Mouse (Mus musculus): ENCODE results near the gene Nfatc3. TPM values are rescaled to one million over a fixed set of nuclear protein-coding genes. Genes with fewer than 3 reads are reported as not detected.

The Nfatc3 gene
- total RNA-seq, 2 experiments from 2014 or later: 24.9 to 28.7 TPM

GRCm38 (mm10) chr8:106168356-106169016, 109.8 kb downstream of the Nfatc3 start, which contains the start of gene Slc7a6:
Gene Slc7a6, plus strand, starts transcription at chr8:106168857.
- Histone ChIP-seq H3K4me3 (peak within 1 kb of the TSS; percentile 90), H3K27ac (peak within 1 kb of the TSS; percentile 90)
- TF ChIP-seq CTCF (IDR thresholded peaks at IDR 0.05): peak; percentile 21; the same call in 1 of the 2 replicates
- intact Hi-C loops (cut with DNase I): no loop called here
- DNase-seq: peak; percentile 93

GRCm38 (mm10) chr8:106169017-106169933, 110.6 kb downstream of the Nfatc3 start:
- DNase-seq: peak; percentile 54
- H3K27ac ChIP-seq: peak overlapping the region; percentile 90
- peak overlapping the region; percentile 90 for H3K4me3 ChIP-seq
- intact Hi-C loops (cut with DNase I): no loop called here
- no peak for TF ChIP-seq CTCF (IDR thresholded peaks at IDR 0.05)

- H3K27ac ChIP-seq: peak overlapping the region; percentile 90
- no peak for TF ChIP-seq CTCF (IDR thresholded peaks at IDR 0.05)
- intact Hi-C loops (cut with DNase I): no loop called here
- DNase-seq: no peak
- H3K4me3 ChIP-seq: peak overlapping the region; percentile 90
These were observed 111.4 kb downstream of the Nfatc3 start for GRCm38 (mm10) chr8:106169934-106170480.

GRCm38 (mm10) chr8:106173566-106173965, 114.9 kb downstream of the Nfatc3 start:
- no peak for DNase-seq
- Histone ChIP-seq H3K27ac (no peak overlapping the region), H3K4me3 (no peak overlapping the region)
- no peak for TF ChIP-seq CTCF (IDR thresholded peaks at IDR 0.05)
- intact Hi-C loops (cut with DNase I): no loop called here

DNA sequence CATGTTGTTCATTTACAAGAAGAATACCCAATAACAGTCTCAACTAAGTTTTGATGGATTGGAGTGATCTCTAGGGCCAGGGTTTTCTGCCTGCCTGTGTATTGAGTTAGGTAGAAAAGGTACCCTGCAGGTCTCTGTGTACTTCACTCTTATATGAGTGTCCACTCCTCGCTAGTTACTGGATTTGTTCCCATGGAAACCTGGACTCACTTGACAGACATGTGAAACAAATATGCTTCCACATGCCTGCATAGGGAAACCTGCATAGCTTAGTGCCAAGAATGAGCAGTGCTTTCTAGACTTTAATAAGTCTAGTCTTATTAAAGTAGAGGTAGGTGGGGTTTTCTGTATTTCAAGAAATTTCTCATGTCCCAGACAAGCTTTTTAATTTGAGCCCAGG, 118.3 kb downstream of the Nfatc3 start:
- no peak overlapping the region for H3K27ac ChIP-seq
- DNase-seq: no peak
- TF ChIP-seq CTCF (IDR thresholded peaks at IDR 0.05): no peak
- intact Hi-C loops (cut with DNase I): no loop called here
- H3K4me3 ChIP-seq: no peak overlapping the region

- DNase-seq: no peak
- intact Hi-C loops (cut with DNase I): no loop called here
- Histone ChIP-seq H3K4me3 (no peak overlapping the region), H3K27ac (no peak overlapping the region)
- TF ChIP-seq CTCF (IDR thresholded peaks at IDR 0.05): no peak
These were observed 119.0 kb downstream of the Nfatc3 start for GRCm38 (mm10) chr8:106177594-106177993.

DNA sequence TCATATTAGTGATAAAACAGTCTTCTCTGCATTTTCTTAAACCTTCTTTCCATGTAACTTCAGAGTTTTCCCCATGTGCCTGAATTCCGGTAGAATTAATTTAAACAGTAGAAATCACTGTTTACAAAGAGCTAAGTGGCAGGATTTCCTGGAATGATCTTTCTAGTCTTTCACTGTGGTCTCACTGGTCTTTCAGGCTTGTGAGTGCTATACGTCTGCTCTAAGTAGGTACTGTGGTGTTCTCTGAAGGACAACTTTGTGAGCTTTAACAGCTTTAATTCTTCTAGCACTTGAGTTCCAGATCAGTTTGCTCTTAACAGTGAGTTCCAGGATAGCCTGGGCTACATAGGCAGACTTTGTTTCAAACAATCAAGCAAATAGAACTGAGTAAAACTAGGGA, 119.8 kb downstream of the Nfatc3 start:
- no peak overlapping the region for H3K4me3 ChIP-seq
- no peak overlapping the region for H3K27ac ChIP-seq
- intact Hi-C loops (cut with DNase I): no loop called here
- DNase-seq: no peak
- TF ChIP-seq CTCF (IDR thresholded peaks at IDR 0.05): no peak

Other genes starting within 250 kb of the Nfatc3 start
- gene Ranbp10, start 231.5 kb upstream of the Nfatc3 start, total RNA-seq (2021): 10 to 100 TPM; 23.0 to 24.3 TPM
- not detected for gene Tsnaxip1, start 231.1 kb upstream of the Nfatc3 start, total RNA-seq (2021)
- gene Cenpt, start 205.6 kb upstream of the Nfatc3 start, total RNA-seq (2021): 1 to 10 TPM; 1.0 to 1.8 TPM
- gene Thap11, start 203.7 kb upstream of the Nfatc3 start, total RNA-seq (2021): 10 to 100 TPM; 21.9 to 25.0 TPM
- 10 to 100 TPM; 39.2 to 43.4 TPM for gene Nutf2, start 198.3 kb upstream of the Nfatc3 start, total RNA-seq (2021)
- 10 to 100 TPM; 19.7 TPM for gene Edc4, start 178.0 kb upstream of the Nfatc3 start, total RNA-seq (2021)
- gene Nrn1l, start 165.3 kb upstream of the Nfatc3 start, total RNA-seq (2021): under 1 TPM in 1 of 2 experiments, not detected in 1; 0.95 TPM
- gene Pskh1, start 158.4 kb upstream of the Nfatc3 start, total RNA-seq (2021): 10 to 100 TPM; 11.3 to 12.8 TPM
- gene Ctrl, start 125.0 kb upstream of the Nfatc3 start, total RNA-seq (2021): not detected
- gene Psmb10, start 120.4 kb upstream of the Nfatc3 start, total RNA-seq (2021): 10 to 100 TPM; 17.9 to 26.1 TPM
- gene Lcat, start 115.5 kb upstream of the Nfatc3 start, total RNA-seq (2021): under 1 TPM; 0.23 to 0.33 TPM
- 10 to 100 TPM in 1 of 2 experiments, 1 to 10 TPM in 1; 9.1 to 14.3 TPM for gene Slc12a4, start 92.7 kb upstream of the Nfatc3 start, total RNA-seq (2021)
- under 1 TPM in 1 of 2 experiments, not detected in 1; 0.17 TPM for gene Dpep3, start 79.4 kb upstream of the Nfatc3 start, total RNA-seq (2021)
- 10 to 100 TPM in 1 of 2 experiments, 1 to 10 TPM in 1; 9.0 to 11.5 TPM for gene Dus2, start 67.5 kb upstream of the Nfatc3 start, total RNA-seq (2021)
- gene Dpep2nb, start 52.9 kb upstream of the Nfatc3 start, total RNA-seq (2021): not detected
- gene Ddx28, start 47.0 kb upstream of the Nfatc3 start, total RNA-seq (2021): 10 to 100 TPM; 10.4 to 10.7 TPM
- gene Esrp2, start 78.1 kb downstream of the Nfatc3 start, total RNA-seq (2021): not detected
- 1 to 10 TPM; 3.5 TPM for gene Pla2g15, start 91.6 kb downstream of the Nfatc3 start, total RNA-seq (2021)
- 10 to 100 TPM; 10.5 to 11.5 TPM for gene Slc7a6, start 110.0 kb downstream of the Nfatc3 start, total RNA-seq (2021)
- 1 to 10 TPM; 9.0 to 9.6 TPM for gene Slc7a6os, start 152.1 kb downstream of the Nfatc3 start, total RNA-seq (2021)
- gene Prmt7, start 152.1 kb downstream of the Nfatc3 start, total RNA-seq (2021): 10 to 100 TPM; 27.5 to 29.8 TPM

Measured in gastrocnemius, adult 2 months (tissue).